In genomic region chr19:44415464-44415863, GRCm38 (mm10) we compare ENCODE assay signal across 21 mouse cellular contexts. TPM values are rescaled to one million over a fixed set of nuclear protein-coding genes. Genes with fewer than 3 reads are reported as not detected.
DNase-seq lines count a peak whose midpoint lies in the region; ATAC-seq lines count a peak whose summit lies in the region.
"Had no signal": no experiment of that assay in that cellular context is flagged by ENCODE, and none has a peak within 500 bp of the region (broad histone marks: within the 10 kb centered on the region; RNA-seq: fewer than 3 reads in every experiment).

No protein-coding gene starts in this region.

- 59% methylated on average over 5 of the region's 5 CpGs for WGBS in liver, embryonic 15.5 days (ENCODE audit: insufficient replicate concordance)
- WGBS in liver, embryonic 12.5 days (ENCODE audit: insufficient replicate concordance) = 70% methylated on average over 5 of the region's 5 CpGs

- ATAC-seq in liver, embryonic 15.5 days (ENCODE audit: insufficient read depth) = 0 out of 2 replicates have a peak, but pooled peaks have one; percentile 11
- ATAC-seq in liver, embryonic 12.5 days = no peak
- ATAC-seq: activated CD4-positive, CD25-positive, alpha-beta regulatory T cell, adult 4 months; CD4-positive, CD25-positive, alpha-beta regulatory T cell, adult 4 months; forebrain, embryonic 13.5 days; forebrain, embryonic 15.5 days; Patski had no signal

- no peak overlapping the region for H3K4me3 ChIP-seq in liver, embryonic 15.5 days (replicated peaks)
- H3K4me3 ChIP-seq in liver, embryonic 12.5 days = no peak overlapping the region
- H3K4me3 ChIP-seq: embryonic facial prominence, embryonic 10.5 days; embryonic facial prominence, embryonic 12.5 days; forebrain, embryonic 13.5 days; forebrain, embryonic 15.5 days had no signal

- no peak overlapping the region for H3K9ac ChIP-seq in liver, embryonic 15.5 days
- H3K9ac ChIP-seq in liver, embryonic 12.5 days = no peak overlapping the region
- H3K9ac ChIP-seq: embryonic facial prominence, embryonic 12.5 days; forebrain, embryonic 13.5 days; forebrain, embryonic 15.5 days had no signal

- H3K4me1 ChIP-seq in liver, embryonic 15.5 days (replicated peaks) = peaks cover 9% of the 10 kb centered on the region
- peaks cover 7% of the 10 kb centered on the region; the same call in 1 of the 2 replicates for H3K4me1 ChIP-seq in liver, embryonic 12.5 days
- H3K4me1 ChIP-seq: embryonic facial prominence, embryonic 10.5 days; embryonic facial prominence, embryonic 12.5 days; forebrain, embryonic 13.5 days; forebrain, embryonic 15.5 days had no signal

- intact Hi-C loops in heart, postnatal 10 days (cut with DNase I) = loop anchor here (5.0 kb wide), 1 partner anchor 168 kb away; no protein-coding TSS in a partner anchor

- no peak overlapping the region for H3K27ac ChIP-seq in liver, embryonic 15.5 days (replicated peaks)
- H3K27ac ChIP-seq in liver, embryonic 12.5 days = no peak overlapping the region
- H3K27ac ChIP-seq: embryonic facial prominence, embryonic 10.5 days; embryonic facial prominence, embryonic 12.5 days; forebrain, embryonic 13.5 days; forebrain, embryonic 15.5 days had no signal

- H3K9me3 ChIP-seq in liver, embryonic 15.5 days (replicated peaks) = no peaks in the 10 kb centered on the region
- H3K9me3 ChIP-seq in liver, embryonic 12.5 days (replicated peaks) = no peaks in the 10 kb centered on the region
- H3K9me3 ChIP-seq: embryonic facial prominence, embryonic 10.5 days; embryonic facial prominence, embryonic 12.5 days; forebrain, embryonic 13.5 days; forebrain, embryonic 15.5 days; G1E had no signal

- peaks cover 15% of the 10 kb centered on the region; the same call in 1 of the 2 replicates for H3K27me3 ChIP-seq in liver, embryonic 15.5 days
- H3K27me3 ChIP-seq in liver, embryonic 12.5 days (replicated peaks) = peaks cover 56% of the 10 kb centered on the region
- H3K27me3 ChIP-seq: CH12.LX; embryonic facial prominence, embryonic 12.5 days; forebrain, embryonic 15.5 days had no signal

- DNase-seq in heart, adult 11 months = peak; percentile 76
- DNase-seq in heart, postnatal 10 days = no peak
- no peak for DNase-seq in urinary bladder, postnatal 25 days (ENCODE audit: low spot score)
- DNase-seq: adrenal gland, adult 8-10 months; adrenal gland, postnatal 14 days; B cell, adult 2 months; cerebellum, adult 2 months; cerebellum, adult 9-10 months; cerebellum, postnatal 10 days; cerebellum, postnatal 25 days had no signal

- no peak overlapping the region for H3K4me2 ChIP-seq in liver, embryonic 15.5 days
- H3K4me2 ChIP-seq in liver, embryonic 12.5 days = no peak overlapping the region
- H3K4me2 ChIP-seq: embryonic facial prominence, embryonic 12.5 days; forebrain, embryonic 13.5 days; forebrain, embryonic 15.5 days had no signal

- H3K36me3 ChIP-seq in liver, embryonic 15.5 days (replicated peaks) = no peaks in the 10 kb centered on the region
- H3K36me3 ChIP-seq in liver, embryonic 12.5 days = no peaks in the 10 kb centered on the region
- H3K36me3 ChIP-seq: embryonic facial prominence, embryonic 10.5 days; embryonic facial prominence, embryonic 12.5 days; forebrain, embryonic 15.5 days; G1E had no signal

RNA-seq across cellular contexts. Expression of gene Scd1, which starts 7.8 kb away (rescaled TPM):
- 10 to 100 TPM; 19.7 to 30.1 TPM for total RNA-seq in heart, postnatal 10 days (2021)
- 17.6 and 17.8 TPM in 2 replicates for polyA plus RNA-seq in liver, embryonic 15.5 days (2015; fragmentation: Nextera tagmentation; extraction: Ambion mirVana)
- polyA plus RNA-seq in liver, embryonic 12.5 days (2016; fragmentation: Nextera tagmentation; extraction: Ambion mirVana) = 8.1 and 10.1 TPM in 2 replicates
